22 mouse cellular contexts compared by ENCODE assay signal in the genomic region with DNA sequence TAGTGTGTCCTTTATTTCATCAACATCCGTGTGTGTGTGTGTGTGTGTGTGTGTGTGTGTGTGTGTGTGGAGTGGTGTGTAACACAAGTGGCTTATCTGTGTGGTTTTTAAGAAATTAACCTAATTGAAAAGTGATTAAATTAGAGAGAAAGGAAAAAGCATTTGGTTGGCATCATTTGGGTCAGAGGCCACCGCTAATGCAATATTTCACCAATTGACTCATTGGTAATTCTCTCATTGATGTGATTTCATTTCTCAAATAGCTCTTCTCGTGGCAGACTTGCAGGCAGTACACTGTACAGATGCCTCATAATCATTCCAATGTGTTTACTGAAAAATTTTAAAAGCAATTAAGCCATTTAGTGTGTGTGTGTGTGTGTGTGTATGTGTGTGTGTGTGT. TPM values are rescaled to one million over a fixed set of nuclear protein-coding genes. Genes with fewer than 3 reads are reported as not detected.
A peak's percentile ranks its signal among the peaks of the same experiment; 100 is the strongest.
DNase-seq lines count a peak whose midpoint lies in the region; ATAC-seq lines count a peak whose summit lies in the region.
"Had no signal": no experiment of that assay in that cellular context is flagged by ENCODE, and none has a peak within 500 bp of the region (broad histone marks: within the 10 kb centered on the region; RNA-seq: fewer than 3 reads in every experiment).

No protein-coding gene starts in this region.

- H3K4me3 ChIP-seq in heart, embryonic 11.5 days (ENCODE audit: low read depth, low read length): no peak overlapping the region
- no peak overlapping the region for H3K4me3 ChIP-seq in neural tube, embryonic 15.5 days (replicated peaks)
- H3K4me3 ChIP-seq: forebrain, embryonic 15.5 days; intestine, embryonic 15.5 days; liver, embryonic 13.5 days; neural tube, embryonic 12.5 days had no signal

- DNase-seq in heart, postnatal 4 days: no peak
- DNase-seq in neural tube, embryonic 10.5 days (ENCODE audit: extremely low spot score, low spot score): peak; percentile 11
- peak; percentile 30 for DNase-seq in fibroblast of lung, adult 2 months (ENCODE audit: low read depth)
- no peak for DNase-seq in kidney, adult 11 months
- no peak for DNase-seq in frontal cortex, adult 2 months (ENCODE audit: extremely low spot score in 1 of 2, low spot score in 1 of 2)
- DNase-seq: adrenal gland, postnatal 10 days; cerebellum, adult 9-11 months; gastrocnemius, postnatal 25 days; kidney, postnatal 36 days; liver, embryonic 13.5 days; lung, postnatal 36 days; thymus, postnatal 36 days had no signal

- H3K4me2 ChIP-seq in heart, embryonic 11.5 days: no peak overlapping the region
- no peak overlapping the region for H3K4me2 ChIP-seq in neural tube, embryonic 15.5 days
- H3K4me2 ChIP-seq: forebrain, embryonic 15.5 days; hindbrain, embryonic 14.5 days; intestine, embryonic 15.5 days; liver, embryonic 13.5 days; lung, embryonic 14.5 days; neural tube, embryonic 12.5 days had no signal

- H3K4me1 ChIP-seq in heart, embryonic 11.5 days (ENCODE audit: control insufficient read depth, insufficient read depth, low read length): peaks cover 35% of the 10 kb centered on the region
- peaks cover 12% of the 10 kb centered on the region; the same call in 1 of the 2 replicates for H3K4me1 ChIP-seq in neural tube, embryonic 15.5 days
- H3K4me1 ChIP-seq: neural tube, embryonic 12.5 days had no signal

- no peaks in the 10 kb centered on the region for H3K27me3 ChIP-seq in heart, embryonic 11.5 days (ENCODE audit: control insufficient read depth, insufficient read depth, low read length)
- no peaks in the 10 kb centered on the region for H3K27me3 ChIP-seq in neural tube, embryonic 15.5 days (replicated peaks)
- H3K27me3 ChIP-seq: forebrain, embryonic 15.5 days; intestine, embryonic 15.5 days; liver, embryonic 13.5 days; neural tube, embryonic 12.5 days had no signal

- no peak overlapping the region for H3K9ac ChIP-seq in heart, embryonic 11.5 days (ENCODE audit: low read depth, low read length)
- H3K9ac ChIP-seq in neural tube, embryonic 15.5 days (replicated peaks): no peak overlapping the region
- H3K9ac ChIP-seq: forebrain, embryonic 15.5 days; hindbrain, embryonic 14.5 days; intestine, embryonic 15.5 days; liver, embryonic 13.5 days; lung, embryonic 14.5 days; neural tube, embryonic 12.5 days had no signal

- H3K36me3 ChIP-seq in heart, embryonic 11.5 days (ENCODE audit: control insufficient read depth, insufficient read depth, low read length): no peaks in the 10 kb centered on the region
- no peaks in the 10 kb centered on the region for H3K36me3 ChIP-seq in neural tube, embryonic 15.5 days
- H3K36me3 ChIP-seq: forebrain, embryonic 15.5 days; intestine, embryonic 15.5 days; liver, embryonic 13.5 days; neural tube, embryonic 12.5 days had no signal

- 85% methylated on average over 3 of the region's 3 CpGs for WGBS in heart, embryonic 11.5 days (ENCODE audit: insufficient replicate concordance)
- 78% methylated on average over 3 of the region's 3 CpGs for WGBS in neural tube, embryonic 15.5 days

- ATAC-seq in heart, embryonic 11.5 days (replicated peaks; ENCODE audit: insufficient number of reproducible peaks, low FRiP score, low TSS enrichment): no peak
- ATAC-seq in neural tube, embryonic 15.5 days (ENCODE audit: low FRiP score): no peak
- ATAC-seq: forebrain, embryonic 15.5 days had no signal

- peak overlapping the region; percentile 50; the same call in 1 of the 2 replicates for H3K27ac ChIP-seq in heart, embryonic 11.5 days (ENCODE audit: low read depth, low read length)
- no peak overlapping the region for H3K27ac ChIP-seq in neural tube, embryonic 15.5 days (replicated peaks)
- H3K27ac ChIP-seq: forebrain, embryonic 15.5 days; hindbrain, embryonic 14.5 days; intestine, embryonic 15.5 days; liver, embryonic 13.5 days; neural tube, embryonic 12.5 days had no signal

- no peaks in the 10 kb centered on the region for H3K9me3 ChIP-seq in heart, embryonic 11.5 days (replicated peaks; ENCODE audit: control insufficient read depth, low read length)
- no peaks in the 10 kb centered on the region for H3K9me3 ChIP-seq in neural tube, embryonic 15.5 days (replicated peaks)
- H3K9me3 ChIP-seq: forebrain, embryonic 15.5 days; intestine, embryonic 15.5 days; liver, embryonic 13.5 days; neural tube, embryonic 12.5 days had no signal

RNA-seq across cellular contexts. Expression of gene March10, which starts 11.3 kb away (rescaled TPM):
- 0.19 and 0.30 TPM in 2 replicates for polyA plus RNA-seq in heart, embryonic 11.5 days (2014; fragmentation: Nextera tagmentation; extraction: Ambion mirVana)
- under 1 TPM in 1 of 2 experiments, not detected in 1; 0.09 TPM for total RNA-seq in heart, postnatal 4 days (2021)
- 0.38 and 0.73 TPM in 2 replicates for polyA plus RNA-seq in neural tube, embryonic 15.5 days (2015; fragmentation: Nextera tagmentation; extraction: Ambion mirVana)
- polyA plus RNA-seq in frontal cortex, adult 2 months (2012; rRNA removed): 1.0 and 1.1 TPM in 2 replicates
- total RNA-seq: adrenal gland, postnatal 10 days; gastrocnemius, postnatal 25 days had no signal
- polyA plus RNA-seq: heart, postnatal 0 days; intestine, embryonic 15.5 days; kidney, embryonic 14.5 days; limb, embryonic 11.5 days; liver, embryonic 13.5 days; lung, embryonic 14.5 days had no signal

Comparison
In these comparisons a context has a peak if more than half of its experiments do, and no peak if none do; other contexts are left out.
1. DNase-seq: peak in neural tube, embryonic 10.5 days (single experiment) and fibroblast of lung, adult 2 months (single experiment); none in heart, postnatal 4 days (single experiment), kidney, adult 11 months (single experiment) and frontal cortex, adult 2 months (0 of 2).